Mouse (Mus musculus) liver, adult 2 months (tissue): ENCODE results near the gene Napb.

ENCODE experiments used
- CTCF ChIP-seq: fragments of 200-500 bp; IDR thresholded peaks from 2 replicates; pipeline ENCODE4 v1.5.1; 2011; ENCODE audit warnings: low read depth, low read length, control low read depth
- POLR2A ChIP-seq: fragments of 200-500 bp; IDR thresholded peaks from 2 replicates; pipeline ENCODE4 v1.6.1; 2011; ENCODE audit warnings: low read length, control low read depth; ENCODE audit not compliant: insufficient read depth; ENCODE audit errors: extremely low read depth

DNA sequence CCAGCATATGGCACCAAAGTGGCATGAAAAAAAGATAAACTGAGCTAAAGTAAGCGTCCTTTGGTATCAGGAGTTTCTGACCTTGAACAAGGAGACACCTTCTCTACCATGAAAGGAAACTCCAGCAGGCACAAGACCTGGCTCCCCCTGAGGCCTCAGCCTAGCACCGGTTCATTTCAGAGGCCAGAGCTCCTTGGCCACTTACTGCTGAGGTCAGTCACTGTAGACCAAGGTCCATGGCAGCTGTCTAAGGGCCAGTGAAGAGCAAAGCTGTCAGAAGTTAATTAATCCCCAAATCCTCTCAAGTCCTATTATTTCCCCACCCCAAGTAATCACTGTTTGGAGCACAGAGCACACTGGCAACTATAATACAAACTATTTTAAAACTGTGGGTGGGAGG lies 15.2 kb downstream of the Napb start:
- TF ChIP-seq CTCF (no peak), POLR2A (no peak)
